Mouse (Mus musculus) olfactory bulb, adult 2 months (tissue): ENCODE results near the gene Copg1.

Source experiments
- CTCF ChIP-seq: fragments of 200-500 bp; IDR thresholded peaks from 2 replicates; pipeline ENCODE4 v1.5.1; 2012; ENCODE audit warnings: low read depth, mild to moderate bottlenecking, low read length, moderate library complexity; ENCODE audit not compliant: insufficient read depth
- POLR2A ChIP-seq: fragments of 200-500 bp; IDR thresholded peaks from 2 replicates; pipeline ENCODE4 v1.6.1; 2012; ENCODE audit warnings: mild to moderate bottlenecking, low read depth, low read length, moderate library complexity; ENCODE audit not compliant: insufficient read depth

- TF ChIP-seq POLR2A (no peak), CTCF (no peak)
These were observed 45.4 kb upstream of the Copg1 start for GRCm38 (mm10) chr6:87842254-87842653.
